Mouse (Mus musculus) gastrocnemius, adult 2 months (tissue): ENCODE results near the gene Zbtb17. TPM values are rescaled to one million over a fixed set of nuclear protein-coding genes. Genes with fewer than 3 reads are reported as not detected.

Experiments
- DNase-seq: peaks from one replicate; pipeline ENCODE4 v3.0.0; 2022
- H3K27ac ChIP-seq: fragments of 200-600 bp; 2 replicates; pipeline ENCODE4 v1.8.1; 2022; ENCODE audit warnings: mild to moderate bottlenecking
- H3K4me3 ChIP-seq: fragments of 200-600 bp; 2 replicates; pipeline ENCODE4 v1.8.1; 2022; ENCODE audit warnings: mild to moderate bottlenecking, moderate library complexity
- CTCF ChIP-seq: fragments of 200-600 bp; IDR thresholded peaks from 2 replicates; pipeline ENCODE4 v1.8.1; 2022; ENCODE audit warnings: antibody characterized with exemption, mild to moderate bottlenecking, moderate library complexity
- intact Hi-C: fragments of 180-260 bp; cut with DNase I; formaldehyde crosslinking; loops from one replicate; pipeline ENCODE4 v1.15.1; 2025
- total RNA-seq, 2 experiments: library from RNA; stranded (reverse); gene quantifications; 2 replicates each; pipeline ENCODE4 v1.2.3; 2021

Gene Zbtb17
- total RNA-seq, 2 experiments from 2014 or later = 30.2 to 30.6 TPM

DNA sequence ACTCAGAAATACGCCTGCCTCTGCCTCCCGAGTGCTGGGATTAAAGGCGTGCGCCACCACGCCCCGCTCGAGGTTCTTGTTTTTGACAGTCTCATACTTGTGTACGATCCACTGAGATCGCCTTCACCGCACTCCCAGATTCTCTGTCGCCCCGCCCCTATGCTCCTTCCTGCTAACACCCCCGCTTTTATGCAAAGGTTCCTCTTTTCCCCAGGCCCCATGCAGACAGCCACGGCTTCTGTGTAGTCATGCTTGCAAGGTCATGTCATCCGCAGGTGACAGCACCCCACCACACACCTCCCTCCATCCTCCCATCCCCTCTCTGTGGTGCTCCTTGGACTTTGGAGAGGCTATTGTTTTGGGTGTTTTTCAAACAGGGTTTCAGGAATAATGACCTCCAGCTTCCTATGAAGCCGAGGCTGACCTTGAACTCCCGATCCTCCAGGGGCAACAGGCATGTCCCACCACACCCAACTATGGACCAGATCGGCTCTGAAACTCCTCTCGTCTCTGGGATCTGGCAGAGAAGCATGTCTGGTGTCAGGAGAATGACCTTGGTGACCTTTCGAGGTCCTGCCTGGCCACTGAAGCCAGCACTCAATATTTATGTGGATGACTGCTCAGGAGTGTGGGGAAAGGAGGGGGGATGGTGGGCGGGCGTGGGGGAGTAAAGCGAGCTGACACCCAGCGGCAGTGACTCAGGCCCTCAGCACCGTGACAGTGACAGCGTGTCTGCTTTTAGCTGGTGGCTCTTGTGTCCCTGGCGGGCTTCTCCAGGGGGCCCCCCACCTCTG lies 24.9 kb upstream of the Zbtb17 start:
- peak overlapping the region; percentile 92 for H3K27ac ChIP-seq
- intact Hi-C loops = no loop called here
- H3K4me3 ChIP-seq = no peak overlapping the region
- DNase-seq = peak; percentile 61
- TF ChIP-seq CTCF = no peak

- Histone ChIP-seq H3K27ac (peak within 1 kb of the TSS; percentile 92), H3K4me3 (peak within 1 kb of the TSS; percentile 75)
- TF ChIP-seq CTCF = no peak
- intact Hi-C loops = no loop called here
- DNase-seq = no peak
These were observed 24.1 kb upstream of the Zbtb17 start, which contains the start of gene Hspb7 for GRCm38 (mm10) chr4:141420192-141420829. Gene Hspb7, plus strand, starts transcription at chr4:141420779.

DNA sequence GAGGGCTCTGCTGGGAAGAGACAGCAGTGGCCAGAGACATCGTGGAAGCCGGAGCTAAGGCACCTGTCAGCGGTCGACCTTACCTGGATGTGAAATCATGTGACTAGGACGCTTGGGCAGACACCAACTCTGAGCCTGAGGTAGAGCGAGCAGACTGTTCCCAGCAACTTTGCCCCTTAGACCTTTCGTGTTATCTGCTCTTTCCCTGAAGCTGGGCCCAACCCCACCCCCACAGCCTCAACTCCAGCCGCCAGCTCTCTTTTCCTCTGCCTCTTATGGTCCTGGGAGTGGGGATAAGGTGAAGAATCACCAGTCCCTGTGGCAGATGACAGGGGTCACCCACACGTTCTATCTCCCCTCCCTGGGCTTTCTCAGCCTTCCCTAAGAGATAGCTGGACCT lies 23.6 kb upstream of the Zbtb17 start:
- Histone ChIP-seq H3K27ac (peak overlapping the region; percentile 92), H3K4me3 (peak overlapping the region; percentile 75)
- no peak for DNase-seq
- intact Hi-C loops = no loop called here
- TF ChIP-seq CTCF = no peak

- intact Hi-C loops = no loop called here
- TF ChIP-seq CTCF = peak; percentile 16; the same call in 1 of the 2 replicates
- Histone ChIP-seq H3K27ac (peak overlapping the region; percentile 92), H3K4me3 (peak overlapping the region; percentile 75)
- peak; percentile 89 for DNase-seq
These were observed 23.0 kb upstream of the Zbtb17 start for GRCm38 (mm10) chr4:141421423-141421822.

GRCm38 (mm10) chr4:141422841-141423240 lies 21.6 kb upstream of the Zbtb17 start:
- Histone ChIP-seq H3K27ac (peak overlapping the region; percentile 92), H3K4me3 (peak overlapping the region; percentile 75)
- no peak for DNase-seq
- TF ChIP-seq CTCF = no peak
- intact Hi-C loops = no loop called here

DNA sequence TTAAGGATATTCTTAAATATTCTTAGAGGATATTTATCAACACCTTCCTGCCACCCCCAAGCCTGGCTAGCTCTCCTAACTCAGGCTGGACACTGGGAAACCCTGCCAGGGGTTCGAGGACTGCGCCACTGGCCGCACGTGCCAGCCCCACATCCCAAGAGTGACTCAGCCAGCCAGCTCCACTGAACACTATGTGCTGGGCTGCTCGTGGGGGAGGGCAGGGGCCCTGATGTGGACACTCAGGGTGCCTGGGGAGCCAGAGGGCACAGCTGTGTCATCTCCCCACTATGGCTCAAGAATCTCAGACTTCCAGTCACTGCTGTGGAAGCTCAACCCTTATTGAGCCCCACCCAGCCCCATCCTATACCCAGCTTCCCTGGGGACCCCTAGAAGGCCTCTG lies 21.2 kb upstream of the Zbtb17 start:
- no peak for TF ChIP-seq CTCF
- peak; percentile 72 for DNase-seq
- peak overlapping the region; percentile 75 for H3K4me3 ChIP-seq
- intact Hi-C loops = no loop called here
- H3K27ac ChIP-seq = peak overlapping the region; percentile 92

GRCm38 (mm10) chr4:141423691-141424431 lies 20.6 kb upstream of the Zbtb17 start:
- TF ChIP-seq CTCF = no peak
- intact Hi-C loops = no loop called here
- no peak for DNase-seq
- H3K27ac ChIP-seq = peak overlapping the region; percentile 92
- peak overlapping the region; percentile 75 for H3K4me3 ChIP-seq

DNA sequence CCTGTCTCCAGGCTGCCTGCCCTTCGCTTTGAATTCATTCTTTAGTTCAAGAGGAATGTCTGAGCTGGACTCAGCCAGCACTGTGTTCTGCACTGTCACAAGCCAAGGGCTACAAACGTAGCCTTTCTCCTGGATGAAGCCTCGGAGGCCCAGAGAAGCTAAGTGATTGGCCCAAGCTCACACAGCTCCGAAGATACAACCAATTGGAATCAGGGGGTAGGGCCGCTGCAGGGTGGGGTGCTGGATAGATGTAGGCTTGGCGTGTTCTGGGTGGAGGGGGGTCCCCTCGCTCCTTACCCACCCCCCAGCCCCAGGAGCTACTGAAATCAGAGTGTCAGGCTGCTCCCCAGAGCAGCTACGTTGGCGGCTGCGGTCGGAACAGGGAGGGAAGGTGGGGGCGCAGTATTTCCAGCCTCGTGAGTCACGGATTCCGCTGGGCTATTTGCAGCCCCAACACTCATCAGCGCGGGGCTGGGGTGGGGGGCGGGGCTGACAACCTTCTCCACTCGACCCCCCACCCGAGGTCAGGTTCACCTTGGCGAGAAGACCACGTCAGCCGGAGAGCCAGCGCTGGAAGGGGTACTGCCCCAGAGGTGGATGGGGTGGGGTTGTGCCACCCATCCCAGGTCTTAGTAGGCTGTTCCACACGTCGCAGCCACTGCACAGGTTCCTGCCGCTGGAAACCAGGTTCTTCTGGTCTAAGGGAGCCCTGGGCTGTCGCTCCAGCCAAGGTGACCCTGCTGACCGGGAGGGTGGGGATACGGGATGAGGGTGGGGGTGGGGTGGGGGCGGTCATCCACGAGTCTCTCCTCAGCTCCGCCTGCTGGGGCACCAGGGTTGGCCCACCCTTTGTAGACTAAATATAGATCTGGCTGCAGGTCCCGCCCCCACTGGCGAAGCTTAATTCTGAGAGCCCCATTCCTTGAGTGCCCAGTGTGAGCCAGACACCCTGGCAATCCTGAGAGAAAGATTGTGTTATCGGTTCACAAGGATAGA lies 18.7 kb upstream of the Zbtb17 start:
- DNase-seq = peak; percentile 83
- Histone ChIP-seq H3K27ac (peak overlapping the region; percentile 98), H3K4me3 (peak overlapping the region; percentile 74)
- peak; percentile 20; the same call in 1 of the 2 replicates for TF ChIP-seq CTCF
- intact Hi-C loops = loop anchor here (1.0 kb wide), 1 partner anchor 16 kb away; no protein-coding TSS in a partner anchor

- intact Hi-C loops = loop anchor here (1.0 kb wide), 1 partner anchor 18 kb away; no protein-coding TSS in a partner anchor
- DNase-seq = no peak
- Histone ChIP-seq H3K27ac (peak overlapping the region; percentile 98), H3K4me3 (peak overlapping the region; percentile 74)
- TF ChIP-seq CTCF = no peak
These were observed 17.4 kb upstream of the Zbtb17 start for GRCm38 (mm10) chr4:141426796-141427745.

DNA sequence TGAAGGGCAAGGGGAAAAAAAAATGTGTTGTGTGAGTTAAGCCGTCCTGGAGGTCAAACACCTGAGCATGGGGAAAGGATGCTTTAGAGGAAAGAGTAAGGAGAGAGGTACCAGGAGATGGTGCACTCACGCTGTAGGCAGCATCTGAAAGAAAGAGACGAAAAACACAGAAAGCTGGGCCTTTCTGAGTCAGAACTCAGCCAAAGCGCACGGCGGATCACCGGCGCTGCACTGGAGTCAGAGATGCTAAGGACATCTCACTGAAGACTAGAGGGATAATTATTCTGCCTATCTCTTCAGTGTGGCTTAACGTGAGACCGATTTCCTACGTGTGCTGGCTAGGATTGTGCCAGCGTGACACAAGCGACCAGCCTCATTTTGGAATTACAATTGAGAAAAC lies 16.5 kb upstream of the Zbtb17 start:
- intact Hi-C loops = no loop called here
- H3K4me3 ChIP-seq = no peak overlapping the region
- no peak for TF ChIP-seq CTCF
- H3K27ac ChIP-seq = no peak overlapping the region
- no peak for DNase-seq

DNA sequence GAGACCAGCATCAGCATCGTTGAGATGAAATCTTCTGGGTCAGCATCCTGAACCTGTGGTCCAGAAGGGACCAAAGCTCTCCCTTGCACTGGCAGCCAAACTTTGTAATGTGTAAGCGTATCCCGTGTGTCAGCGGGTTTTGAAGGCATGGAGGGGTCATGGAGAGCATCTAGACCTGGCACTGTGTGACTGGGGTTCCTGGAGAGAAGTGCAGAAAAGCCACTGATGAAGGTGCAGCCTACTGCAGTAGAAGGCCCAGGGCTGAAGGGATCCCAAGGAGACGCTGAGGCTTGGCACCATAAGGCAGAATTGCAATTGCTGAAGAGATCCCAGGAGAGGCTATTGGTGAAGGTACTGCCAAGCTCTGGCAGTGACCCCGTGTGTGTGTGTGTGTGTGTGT lies 15.1 kb upstream of the Zbtb17 start:
- TF ChIP-seq CTCF = no peak
- no peak overlapping the region for H3K4me3 ChIP-seq
- no peak for DNase-seq
- intact Hi-C loops = no loop called here
- H3K27ac ChIP-seq = no peak overlapping the region
